Mouse (Mus musculus): ENCODE data around the gene Sned1.
"Not testable (repeated sequence)": the region's sequence is repeated elsewhere in the genome, so short reads cannot be mapped to it uniquely, and the experiment has no call there.

Sned1 gene

DNA sequence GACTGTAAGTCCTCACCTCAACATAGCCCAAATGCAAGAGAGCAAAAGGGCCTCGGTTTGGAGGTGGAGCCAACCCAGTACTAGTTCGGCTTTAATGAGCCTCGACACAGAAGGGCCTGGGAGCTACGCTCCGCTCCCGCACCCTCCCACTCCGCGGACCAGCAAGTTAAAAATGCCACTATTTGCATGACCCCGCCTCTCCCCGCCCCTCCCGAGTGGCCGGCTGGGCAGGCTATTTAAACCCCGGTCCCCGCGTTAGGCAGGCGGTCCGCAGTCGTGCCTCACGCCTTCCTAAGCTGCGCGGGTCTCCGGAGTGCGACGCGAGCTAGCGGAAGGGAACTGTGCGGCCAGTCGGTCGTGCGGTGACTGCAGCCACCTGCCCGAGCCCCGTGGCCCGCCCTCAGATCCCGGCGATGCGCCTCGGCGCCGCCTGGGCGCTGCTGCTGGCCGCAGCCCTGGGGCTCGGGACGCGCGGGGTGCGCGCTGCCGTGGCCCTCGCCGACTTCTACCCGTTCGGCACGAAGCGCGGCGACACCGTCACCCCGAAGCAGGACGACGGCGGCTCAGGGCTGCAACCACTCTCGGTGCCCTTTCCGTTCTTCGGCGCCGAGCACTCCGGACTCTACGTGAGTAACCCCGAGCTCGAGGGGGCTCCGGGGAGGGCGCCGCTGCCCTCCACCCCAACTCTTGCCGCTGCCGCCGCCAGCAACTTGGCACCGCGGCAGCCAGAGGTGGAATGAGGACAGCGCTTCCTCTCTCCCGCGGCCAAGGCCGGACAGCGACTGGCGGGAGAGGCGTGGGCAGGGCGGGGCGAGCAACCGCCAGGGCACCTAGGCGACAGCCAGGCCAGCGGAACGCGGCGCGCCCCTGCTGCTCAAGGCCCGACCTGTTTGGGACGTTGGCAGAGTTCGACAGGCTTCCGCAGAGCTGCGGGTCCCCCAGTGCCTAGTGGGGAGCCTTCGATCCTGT lies at the start of gene Sned1:
TSS of gene Sned1 (plus strand) at position 266 of the 969 bp plus-strand sequence.
- peak; percentile 96 for DNase-seq

DNA sequence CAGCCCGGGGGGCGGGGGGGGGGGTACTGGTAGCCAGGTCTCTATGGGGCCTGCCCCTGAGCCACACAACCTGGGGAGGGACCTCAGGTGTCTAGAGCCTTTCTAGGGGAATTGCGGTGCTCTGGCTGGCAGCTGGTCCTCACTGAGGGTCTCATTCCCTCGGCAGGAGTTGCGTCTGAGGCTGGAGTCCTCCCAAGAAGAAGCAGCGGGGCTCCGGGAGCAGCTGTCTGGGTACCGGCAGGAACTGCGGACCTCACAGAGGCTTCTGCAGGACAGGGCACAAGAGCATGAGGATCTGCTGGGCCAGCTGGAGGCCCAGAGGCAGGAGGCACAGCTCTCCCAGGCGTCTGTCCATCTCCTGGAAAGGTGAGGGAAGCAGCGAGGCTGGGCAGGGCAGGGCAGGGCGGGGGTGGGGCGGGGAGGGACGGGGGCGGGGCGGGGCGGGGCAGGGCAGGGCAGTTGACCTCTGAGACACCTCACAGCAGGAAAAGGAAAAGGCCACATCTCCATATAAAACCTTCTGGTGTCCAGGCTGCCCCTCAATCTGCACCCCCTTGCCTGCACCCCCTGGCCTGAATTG lies 44.8 kb upstream of the Sned1 start:
- DNase-seq: no peak

GRCm38 (mm10) chr1:93194961-93195360 lies 40.7 kb upstream of the Sned1 start:
- DNase-seq: no peak

GRCm38 (mm10) chr1:93197454-93197853 lies 38.2 kb upstream of the Sned1 start:
- DNase-seq: not testable (repeated sequence)

- DNase-seq: no peak
These were observed 37.7 kb upstream of the Sned1 start for GRCm38 (mm10) chr1:93197916-93198315.

DNA sequence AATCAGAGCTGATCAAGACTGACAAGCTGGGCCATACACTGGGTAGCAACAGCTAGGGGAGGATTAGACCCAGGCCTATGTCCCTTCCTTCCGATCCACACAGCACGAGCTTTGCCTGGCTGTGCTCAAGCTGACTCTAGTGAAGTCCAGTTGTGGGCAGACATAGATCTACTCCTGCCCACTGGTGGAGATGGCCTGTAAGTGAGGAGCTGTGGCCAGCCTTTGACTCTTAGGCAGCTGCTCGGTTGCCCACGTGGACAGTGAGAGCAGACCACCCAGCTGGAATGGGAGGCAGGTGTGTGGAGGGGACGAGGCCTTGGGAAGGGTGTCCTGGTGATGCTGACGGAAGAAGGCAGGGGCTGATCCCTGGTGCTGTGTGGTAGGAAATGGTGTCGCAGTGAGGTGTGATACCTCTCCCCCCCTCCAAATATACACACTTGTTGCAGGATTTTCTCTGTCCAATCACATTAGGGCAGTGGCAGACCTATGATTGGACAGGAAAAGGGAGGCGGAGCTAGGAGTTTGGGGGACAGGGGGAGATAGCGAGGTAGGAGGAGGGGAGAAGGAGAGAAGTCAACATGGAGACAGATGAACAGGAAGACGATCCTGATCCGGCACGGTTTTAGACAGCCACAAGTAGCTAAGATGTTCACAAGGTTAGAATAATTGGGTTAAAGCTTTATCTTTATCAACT lies 29.2 kb upstream of the Sned1 start:
- DNase-seq: peak; percentile 35

DNA sequence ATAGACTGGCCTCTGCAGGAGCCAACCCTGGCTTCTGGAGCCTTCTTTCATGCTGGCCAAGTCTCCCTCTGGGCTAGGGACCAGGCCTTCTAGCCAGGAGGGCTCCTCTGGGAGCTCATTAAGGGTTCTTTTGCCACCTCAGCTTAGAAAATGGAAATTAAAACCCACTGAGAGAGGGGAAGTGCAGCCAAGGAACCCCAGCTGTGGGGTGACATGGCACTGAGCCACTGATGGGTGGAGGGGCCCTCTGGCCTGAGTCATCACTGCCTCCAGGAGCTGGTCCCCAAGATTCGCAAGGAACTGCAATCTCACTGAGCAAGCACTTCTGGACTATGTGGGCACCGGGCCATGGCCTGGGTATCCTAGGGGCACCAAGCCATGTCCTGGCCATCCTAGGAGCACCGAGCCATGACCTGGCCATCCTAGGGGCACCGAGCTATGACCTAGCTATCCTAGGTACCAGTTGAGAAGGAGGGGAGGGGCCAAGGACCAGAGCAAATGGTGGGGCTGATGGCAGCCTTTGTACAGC lies 28.0 kb upstream of the Sned1 start:
- DNase-seq: no peak

DNA sequence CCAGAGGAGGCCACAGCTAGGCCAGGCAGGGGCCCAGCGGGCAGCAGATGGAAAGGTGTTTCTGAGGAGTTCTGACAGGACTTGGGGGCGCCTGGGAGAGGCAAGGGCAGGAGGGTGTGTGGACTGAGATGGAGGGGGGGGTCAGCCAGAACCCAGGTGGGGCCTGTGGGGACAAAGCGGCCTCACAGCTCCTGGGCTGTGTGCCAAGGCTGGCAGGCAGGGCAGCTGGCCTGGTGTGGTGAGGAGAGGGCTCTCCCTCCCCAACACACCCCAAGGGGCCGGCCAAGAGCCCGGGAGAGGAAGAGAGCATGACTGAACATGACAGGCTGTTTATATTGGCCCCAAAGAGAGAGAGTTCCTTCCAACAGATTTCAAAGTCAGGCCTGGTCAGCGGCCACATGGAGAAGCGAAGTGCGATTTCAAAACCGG lies 25.4 kb upstream of the Sned1 start:
- DNase-seq: peak; percentile 90

DNA sequence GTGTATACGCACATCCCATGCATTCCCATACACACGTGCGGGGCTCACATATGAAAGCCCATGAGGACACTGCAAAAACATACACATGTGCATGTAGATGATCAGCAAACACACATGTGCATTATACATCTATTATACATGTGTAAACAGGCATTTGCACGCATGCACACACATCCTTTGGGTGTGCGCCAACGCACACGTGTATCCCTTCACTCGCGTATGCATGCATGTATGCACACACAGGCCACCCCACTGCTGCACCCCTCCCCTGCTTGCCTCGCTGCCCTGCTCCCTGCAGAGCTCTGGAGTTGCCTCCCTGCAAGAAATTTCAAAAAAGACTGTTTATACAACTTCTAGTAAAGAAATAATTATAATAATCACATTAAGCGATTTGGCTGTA lies 24.6 kb upstream of the Sned1 start:
- DNase-seq: no peak

GRCm38 (mm10) chr1:93211549-93212220 lies 24.0 kb upstream of the Sned1 start:
- peak; percentile 80 for DNase-seq

DNA sequence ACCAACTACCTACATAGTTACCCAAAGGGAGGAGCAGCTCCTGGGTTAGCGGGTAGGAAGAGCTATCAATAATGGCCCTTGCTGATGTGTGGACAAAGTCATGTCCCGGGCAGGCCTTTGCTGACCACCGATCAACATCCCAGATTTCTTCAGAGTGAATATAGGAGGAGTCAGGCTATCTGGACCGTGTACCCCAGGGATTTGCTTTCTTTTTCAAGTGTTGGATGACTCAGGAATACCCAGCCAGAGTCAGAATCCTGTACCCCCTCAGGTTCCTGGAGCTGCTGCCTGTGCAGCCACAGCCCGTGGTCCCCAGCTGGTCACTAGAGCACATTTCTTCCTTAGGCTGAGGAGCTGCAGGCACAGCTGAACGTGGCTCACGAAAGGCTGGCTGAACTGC lies 23.2 kb upstream of the Sned1 start:
- DNase-seq: no peak

- DNase-seq: no peak
These were observed 21.0 kb upstream of the Sned1 start for GRCm38 (mm10) chr1:93214612-93215011.

DNA sequence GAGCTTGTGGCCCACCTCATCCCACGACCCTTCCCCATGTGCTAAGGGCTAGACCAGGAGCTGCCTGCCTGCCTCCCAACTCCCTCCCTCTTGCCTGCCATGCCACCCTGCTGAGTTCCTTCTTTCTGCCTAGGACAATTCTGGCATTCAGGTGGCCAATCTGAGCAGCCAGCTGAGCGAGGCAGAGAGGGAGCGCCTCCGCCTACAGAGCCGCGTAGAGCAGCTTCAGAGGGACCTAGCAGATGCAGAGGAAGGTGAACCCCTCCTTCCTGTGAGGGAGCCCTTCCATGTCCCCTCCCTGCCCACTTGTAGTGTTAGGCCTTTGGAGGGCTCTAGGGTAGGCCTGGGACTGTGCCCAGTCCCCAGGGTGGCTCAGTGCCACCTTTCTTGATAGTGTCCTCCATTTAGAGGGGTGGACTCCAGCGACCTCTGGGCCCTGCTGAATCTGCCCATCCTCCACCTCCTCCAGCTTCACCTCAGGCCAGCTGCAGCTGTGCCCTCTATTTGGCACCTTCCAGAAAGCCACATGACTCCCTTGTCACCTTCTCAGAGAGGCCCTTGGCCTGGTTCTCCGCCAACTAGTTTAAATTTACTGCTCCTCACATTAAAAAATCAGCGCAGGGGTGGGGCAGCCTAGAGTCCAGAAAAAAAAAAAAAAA lies 18.7 kb upstream of the Sned1 start:
- no peak for DNase-seq

- DNase-seq: no peak
These were observed 18.1 kb upstream of the Sned1 start for GRCm38 (mm10) chr1:93217530-93217929.

- no peak for DNase-seq
These were observed 14.9 kb upstream of the Sned1 start for GRCm38 (mm10) chr1:93220776-93221175.

GRCm38 (mm10) chr1:93223972-93224371 lies 11.7 kb upstream of the Sned1 start:
- peak; percentile 66 for DNase-seq

- no peak for DNase-seq
These were observed 10.4 kb upstream of the Sned1 start for GRCm38 (mm10) chr1:93225226-93225625.

DNA sequence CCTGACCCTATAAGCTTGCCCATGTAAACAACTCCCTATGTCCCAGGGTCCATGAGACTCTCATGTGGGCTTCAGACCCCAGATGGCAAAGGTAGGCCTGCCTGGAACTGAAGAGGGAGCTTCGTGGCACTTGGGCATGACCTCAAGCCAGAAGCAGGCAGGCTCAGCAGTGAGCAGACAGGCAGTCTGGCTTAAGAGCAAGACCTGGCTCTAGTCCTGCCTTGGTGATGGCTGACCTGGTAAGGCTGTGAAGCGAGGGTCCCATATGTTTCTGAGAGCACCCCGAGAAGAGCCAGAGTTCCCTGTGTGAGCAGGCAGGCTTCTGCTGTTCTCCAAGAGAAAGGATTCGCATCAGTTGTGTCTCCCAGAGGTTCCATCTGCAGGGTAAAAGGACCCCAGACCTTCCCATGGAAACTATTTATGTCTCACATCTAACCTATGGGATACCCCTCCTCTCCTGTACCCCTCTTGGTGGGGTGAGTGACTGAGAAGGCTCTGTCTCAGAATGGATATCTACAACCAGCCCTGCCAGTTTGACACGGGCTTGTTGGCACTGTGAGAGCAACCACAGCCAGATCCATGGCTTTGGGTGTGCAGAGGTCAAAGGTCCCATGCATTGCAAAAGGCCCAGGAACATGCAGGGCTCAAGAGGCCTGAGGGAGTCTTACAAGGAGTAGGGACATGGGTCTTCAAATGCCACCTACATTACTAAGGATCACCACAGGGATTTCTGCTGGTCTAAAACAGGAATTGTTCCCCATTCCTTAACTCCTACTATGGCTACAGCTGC lies 9.7 kb upstream of the Sned1 start:
- no peak for DNase-seq

GRCm38 (mm10) chr1:93227303-93227975 lies 8.2 kb upstream of the Sned1 start:
- DNase-seq: peak; percentile 49

DNA sequence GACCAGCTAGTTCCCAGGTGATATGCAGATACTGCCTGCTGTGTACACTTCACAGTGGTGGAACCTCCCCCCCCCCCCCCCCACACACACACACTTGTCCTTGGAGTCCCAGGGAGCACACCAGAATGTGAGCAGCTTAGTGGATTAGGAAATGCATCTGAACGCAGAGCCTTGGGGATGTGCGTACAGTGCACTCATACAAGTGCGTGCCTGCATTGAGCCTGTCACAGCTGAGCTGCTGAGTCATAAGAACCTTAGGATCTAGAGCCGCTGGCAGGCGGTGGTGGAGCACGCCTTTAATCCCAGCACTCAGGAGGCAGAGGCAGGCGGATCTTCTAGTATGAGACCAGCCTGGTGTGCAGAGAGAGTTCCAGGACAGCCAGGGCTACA lies 7.7 kb upstream of the Sned1 start:
- DNase-seq: no peak

DNA sequence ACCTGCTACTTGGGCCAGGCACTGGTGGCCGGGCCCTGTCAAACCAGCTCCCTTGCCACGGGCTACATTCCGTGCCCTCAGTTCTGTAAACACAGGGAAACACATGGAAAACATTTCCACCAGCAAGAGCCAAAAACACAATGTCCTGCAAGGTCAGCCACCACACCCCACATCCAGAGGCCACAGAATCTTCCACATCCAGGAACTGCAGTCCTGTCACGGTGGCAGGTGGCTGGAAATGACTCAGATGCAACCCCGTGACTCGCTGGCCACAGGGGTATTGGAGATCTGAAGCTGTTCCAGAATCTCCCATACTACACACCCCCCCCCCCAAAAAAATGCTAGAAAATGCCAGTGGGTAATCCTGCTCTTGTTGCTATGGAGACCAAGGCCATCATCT lies 6.4 kb upstream of the Sned1 start:
- DNase-seq: no peak

Data from lung, postnatal 10 days (tissue).